Mouse (Mus musculus): ENCODE measurements around the gene Olfr1261.

Gene Olfr1261

GRCm38 (mm10) chr2:89990921-89991320, at the start of gene Olfr1261:
Gene Olfr1261 (plus strand): TSS chr2:89991221.
- no peak for DNase-seq (ENCODE audit: low read depth, low spot score)

GRCm38 (mm10) chr2:89948564-89948963, 42.5 kb upstream of the Olfr1261 start, which contains the start of gene Olfr1259:
Gene Olfr1259 (minus strand): TSS chr2:89948664.
- no peak for DNase-seq (ENCODE audit: low read depth, low spot score)

DNA sequence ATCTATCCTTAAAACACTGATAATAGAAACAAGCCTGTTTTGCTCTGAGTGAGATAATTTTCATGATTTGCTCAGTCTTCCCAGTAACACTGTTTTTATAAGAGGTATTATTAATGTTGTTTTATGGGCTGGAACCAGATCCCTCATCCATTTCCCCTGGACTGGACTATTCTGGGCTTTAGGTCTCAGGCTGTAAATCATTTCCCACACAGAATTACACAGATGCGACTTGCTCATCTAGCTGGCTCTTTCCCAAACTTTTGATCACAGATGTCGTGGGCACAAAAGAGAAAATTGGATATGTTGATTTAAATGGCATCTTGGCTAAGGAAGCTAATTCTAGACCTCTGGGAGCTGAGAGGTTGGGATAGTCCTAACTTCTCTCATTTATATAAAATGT, 16.8 kb upstream of the Olfr1261 start, which contains the start of gene Olfr1260:
Olfr1260 (plus strand) TSS at position 157 of the 400 bp plus-strand sequence.
- no peak for DNase-seq (ENCODE audit: low read depth, low spot score)

GRCm38 (mm10) chr2:89977709-89978108, 13.3 kb upstream of the Olfr1261 start:
- DNase-seq (ENCODE audit: low read depth, low spot score), result no peak

- DNase-seq (ENCODE audit: low read depth, low spot score), result no peak
These were observed 8.8 kb downstream of the Olfr1261 start, which contains the start of gene Olfr1262 for GRCm38 (mm10) chr2:89999845-90000244. Gene Olfr1262 (plus strand): TSS chr2:90000145.

DNA sequence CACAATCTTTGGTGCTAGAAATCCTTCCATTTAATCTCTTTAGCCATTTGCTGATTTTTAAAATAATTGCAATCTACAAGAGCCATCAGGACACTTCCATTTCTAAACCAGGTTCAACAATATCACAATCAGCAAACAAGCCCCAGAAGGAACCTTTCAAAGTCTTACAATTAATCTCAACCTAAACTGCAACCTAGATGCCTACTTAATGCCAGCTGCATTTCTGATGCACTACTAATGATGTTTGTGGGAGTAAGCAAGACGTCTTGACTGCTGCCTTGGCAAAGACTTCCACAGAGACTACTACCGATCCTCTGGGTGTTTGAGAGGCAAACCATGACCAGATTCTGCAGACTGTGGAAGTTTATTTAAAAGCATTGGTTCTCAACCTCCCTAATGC, 20.8 kb downstream of the Olfr1261 start, which contains the start of gene Olfr1263:
Olfr1263 (plus strand) TSS at position 301 of the 400 bp plus-strand sequence.
- DNase-seq (ENCODE audit: low read depth, low spot score), result no peak

DNA sequence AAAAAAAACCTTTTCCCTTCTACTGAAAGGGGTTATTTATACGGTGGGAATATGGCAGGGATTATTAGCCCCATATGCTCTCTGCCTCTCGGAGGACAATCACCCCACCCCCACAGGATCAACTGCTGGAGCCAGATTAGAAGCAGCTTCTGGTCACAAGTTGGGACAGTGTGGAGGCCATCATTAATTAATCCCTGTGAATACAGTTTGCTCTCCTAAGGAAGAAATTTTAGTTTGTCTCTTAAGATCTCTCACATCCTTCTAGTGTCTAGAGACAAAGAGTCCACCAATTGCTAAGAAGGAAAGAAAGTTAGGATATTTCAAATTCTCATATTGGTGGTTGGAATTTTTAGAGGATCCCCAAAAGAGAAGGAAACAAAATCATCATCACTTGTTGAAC, 34.5 kb downstream of the Olfr1261 start, which contains the start of gene Olfr1264:
Olfr1264 (minus strand) TSS at position 101 of the 400 bp plus-strand sequence.
- no peak for DNase-seq (ENCODE audit: low read depth, low spot score)

- no peak for DNase-seq (ENCODE audit: low read depth, low spot score)
These were observed 44.0 kb downstream of the Olfr1261 start, which contains the start of gene Olfr1265 for GRCm38 (mm10) chr2:90035037-90035436. Gene Olfr1265 (plus strand): TSS chr2:90035337.

All from embryo, embryonic 11.5 days (tissue).